Mouse (Mus musculus): ENCODE results near the gene Gm10282. TPM values are rescaled to one million over a fixed set of nuclear protein-coding genes. Genes with fewer than 3 reads are reported as not detected.

Gm10282 gene
- total RNA-seq (2021): 1 to 10 TPM; 2.8 to 4.8 TPM
- long read RNA-seq, experiment 1, partial matches to known transcripts: 0 of 1 reads
- long read RNA-seq, experiment 1, other reads (novel, unspliced or antisense): 0 of 1 reads
- long read RNA-seq, experiment 2: 0 reads

GRCm38 (mm10) chr8:72305210-72305905 lies at the start of gene Gm10282:
Gene Gm10282, minus strand, starts transcription at chr8:72305260.
- DNase-seq: no peak
- Histone ChIP-seq H3K4me3 (no peak within 1 kb of the TSS), H3K27ac (peak within 1 kb of the TSS; percentile 87)
- intact Hi-C loops (cut with DNase I): no loop called here
- no peak for TF ChIP-seq CTCF (IDR thresholded peaks at IDR 0.05)

- peak overlapping the region; percentile 80 for H3K27ac ChIP-seq
- intact Hi-C loops (cut with DNase I): no loop called here
- peak overlapping the region; percentile 11; the same call in 1 of the 2 replicates for H3K4me3 ChIP-seq
- no peak for TF ChIP-seq CTCF (IDR thresholded peaks at IDR 0.05)
- DNase-seq: peak; percentile 52
These were observed 49.2 kb upstream of the Gm10282 start for GRCm38 (mm10) chr8:72354272-72354671.

GRCm38 (mm10) chr8:72353700-72354045 lies 48.6 kb upstream of the Gm10282 start:
- TF ChIP-seq CTCF (IDR thresholded peaks at IDR 0.05): no peak
- no peak for DNase-seq
- Histone ChIP-seq H3K4me3 (no peak overlapping the region), H3K27ac (peak overlapping the region; percentile 80)
- intact Hi-C loops (cut with DNase I): no loop called here

GRCm38 (mm10) chr8:72352951-72353699 lies 48.1 kb upstream of the Gm10282 start:
- H3K27ac ChIP-seq: peak overlapping the region; percentile 80
- H3K4me3 ChIP-seq: no peak overlapping the region
- intact Hi-C loops (cut with DNase I): no loop called here
- DNase-seq: no peak
- TF ChIP-seq CTCF (IDR thresholded peaks at IDR 0.05): no peak

GRCm38 (mm10) chr8:72351405-72352005 lies 46.4 kb upstream of the Gm10282 start:
- intact Hi-C loops (cut with DNase I): no loop called here

GRCm38 (mm10) chr8:72350727-72351126 lies 45.7 kb upstream of the Gm10282 start:
- no peak overlapping the region; the same call in 1 of the 2 replicates for H3K27ac ChIP-seq
- no peak for DNase-seq
- no peak overlapping the region for H3K4me3 ChIP-seq
- no peak for TF ChIP-seq CTCF (IDR thresholded peaks at IDR 0.05)
- intact Hi-C loops (cut with DNase I): no loop called here

More at GRCm38 (mm10) chr8:72351405-72352005, 46.4 kb upstream of the Gm10282 start:
- no peak for TF ChIP-seq CTCF (IDR thresholded peaks at IDR 0.05)
- Histone ChIP-seq H3K4me3 (no peak overlapping the region), H3K27ac (0 out of 2 replicates have a peak overlapping the region, but pooled peaks have one; percentile 2)
- no peak for DNase-seq

GRCm38 (mm10) chr8:72349838-72350237 lies 44.8 kb upstream of the Gm10282 start:
- DNase-seq: no peak
- TF ChIP-seq CTCF (IDR thresholded peaks at IDR 0.05): no peak
- H3K27ac ChIP-seq: peak overlapping the region; percentile 20; the same call in 1 of the 2 replicates
- no peak overlapping the region for H3K4me3 ChIP-seq
- intact Hi-C loops (cut with DNase I): no loop called here

GRCm38 (mm10) chr8:72348956-72349355 lies 43.9 kb upstream of the Gm10282 start:
- intact Hi-C loops (cut with DNase I): no loop called here
- Histone ChIP-seq H3K27ac (peak overlapping the region; percentile 20; the same call in 1 of the 2 replicates), H3K4me3 (no peak overlapping the region)
- DNase-seq: no peak
- no peak for TF ChIP-seq CTCF (IDR thresholded peaks at IDR 0.05)

GRCm38 (mm10) chr8:72348114-72348513 lies 43.1 kb upstream of the Gm10282 start:
- no peak for DNase-seq
- no peak overlapping the region for H3K27ac ChIP-seq
- TF ChIP-seq CTCF (IDR thresholded peaks at IDR 0.05): no peak
- no peak overlapping the region for H3K4me3 ChIP-seq
- intact Hi-C loops (cut with DNase I): no loop called here

GRCm38 (mm10) chr8:72347553-72347952 lies 42.5 kb upstream of the Gm10282 start:
- TF ChIP-seq CTCF (IDR thresholded peaks at IDR 0.05): no peak
- DNase-seq: no peak
- intact Hi-C loops (cut with DNase I): no loop called here
- H3K4me3 ChIP-seq: no peak overlapping the region
- H3K27ac ChIP-seq: no peak overlapping the region

- intact Hi-C loops (cut with DNase I): no loop called here
These were observed 38.7 kb upstream of the Gm10282 start for GRCm38 (mm10) chr8:72343725-72344124.

GRCm38 (mm10) chr8:72342556-72343300 lies 37.7 kb upstream of the Gm10282 start:
- no peak for TF ChIP-seq CTCF (IDR thresholded peaks at IDR 0.05)
- intact Hi-C loops (cut with DNase I): no loop called here
- DNase-seq: no peak
- Histone ChIP-seq H3K27ac (no peak overlapping the region), H3K4me3 (no peak overlapping the region)

More at GRCm38 (mm10) chr8:72343725-72344124, 38.7 kb upstream of the Gm10282 start:
- no peak for TF ChIP-seq CTCF (IDR thresholded peaks at IDR 0.05)
- Histone ChIP-seq H3K27ac (no peak overlapping the region), H3K4me3 (no peak overlapping the region)
- no peak for DNase-seq

Measured in gastrocnemius, adult 2 months (tissue).